Mouse (Mus musculus) R1 (cell line): ENCODE results near the gene Bckdha.

Experiments used
- DNase-seq: peaks from one replicate; pipeline ENCODE4 v3.0.0-alpha.2; 2018; ENCODE audit warnings: low read depth, low spot score

Gene Bckdha

GRCm38 (mm10) chr7:25658657-25659472 lies at the start of gene Bckdha, which contains the start of gene Exosc5:
Gene Bckdha (minus strand): TSS chr7:25658981.
Gene Exosc5 (plus strand): TSS chr7:25659164.
- peak; percentile 100 for DNase-seq

- DNase-seq, result no peak
Observed at GRCm38 (mm10) chr7:25707581-25708292, 49.0 kb upstream of the Bckdha start.

DNA sequence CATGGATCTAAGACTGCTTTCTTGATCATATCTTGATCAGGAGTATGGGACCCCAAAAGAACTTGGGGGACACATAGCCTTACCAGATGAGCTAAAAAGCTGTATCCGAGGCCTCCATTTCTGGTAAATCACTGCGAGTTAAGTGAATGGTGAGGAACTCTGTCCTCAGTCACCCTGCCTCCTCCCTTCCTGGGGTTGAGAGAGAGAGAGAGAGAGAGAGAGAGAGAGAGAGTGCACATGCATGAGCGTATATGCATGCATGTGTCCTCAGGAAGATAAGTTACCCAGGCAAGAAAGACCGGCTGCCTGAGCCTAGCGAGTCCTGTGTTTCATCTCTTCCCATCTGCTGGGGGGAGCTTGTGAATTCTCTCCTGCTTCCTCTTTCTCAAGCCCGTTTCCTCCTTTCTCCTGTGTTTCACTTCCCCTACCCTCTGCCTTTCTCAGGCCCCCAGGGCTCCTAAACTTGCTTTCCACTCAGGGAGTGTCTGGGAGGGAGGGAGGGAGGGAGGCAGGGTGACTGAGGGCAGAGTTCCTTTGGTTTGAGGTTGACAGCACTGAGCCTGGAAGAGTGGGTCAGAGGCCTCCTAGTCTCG lies 47.9 kb upstream of the Bckdha start:
- no peak for DNase-seq

DNA sequence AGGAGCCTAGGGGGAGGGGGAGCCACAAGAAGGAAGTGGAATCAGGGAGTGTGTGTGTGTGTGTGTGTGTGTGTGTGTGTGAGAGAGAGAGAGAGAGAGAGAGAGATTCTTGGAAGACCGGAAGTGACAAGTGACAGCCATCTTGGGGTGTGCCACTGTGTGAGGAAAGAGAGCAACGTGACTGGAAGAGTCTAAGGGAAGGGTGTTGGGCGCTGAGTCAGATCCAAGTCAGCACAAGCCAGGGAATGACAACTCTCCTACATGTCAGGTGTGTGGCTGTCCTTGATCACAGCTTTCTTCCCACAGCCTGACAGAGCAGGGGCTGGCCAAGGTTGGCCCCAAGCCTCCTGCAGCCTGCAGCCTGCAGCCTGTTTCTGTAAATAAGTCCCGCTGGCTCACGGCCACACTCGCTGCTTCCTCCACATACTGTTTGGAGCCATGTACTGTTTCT lies 47.0 kb upstream of the Bckdha start:
- no peak for DNase-seq

DNA sequence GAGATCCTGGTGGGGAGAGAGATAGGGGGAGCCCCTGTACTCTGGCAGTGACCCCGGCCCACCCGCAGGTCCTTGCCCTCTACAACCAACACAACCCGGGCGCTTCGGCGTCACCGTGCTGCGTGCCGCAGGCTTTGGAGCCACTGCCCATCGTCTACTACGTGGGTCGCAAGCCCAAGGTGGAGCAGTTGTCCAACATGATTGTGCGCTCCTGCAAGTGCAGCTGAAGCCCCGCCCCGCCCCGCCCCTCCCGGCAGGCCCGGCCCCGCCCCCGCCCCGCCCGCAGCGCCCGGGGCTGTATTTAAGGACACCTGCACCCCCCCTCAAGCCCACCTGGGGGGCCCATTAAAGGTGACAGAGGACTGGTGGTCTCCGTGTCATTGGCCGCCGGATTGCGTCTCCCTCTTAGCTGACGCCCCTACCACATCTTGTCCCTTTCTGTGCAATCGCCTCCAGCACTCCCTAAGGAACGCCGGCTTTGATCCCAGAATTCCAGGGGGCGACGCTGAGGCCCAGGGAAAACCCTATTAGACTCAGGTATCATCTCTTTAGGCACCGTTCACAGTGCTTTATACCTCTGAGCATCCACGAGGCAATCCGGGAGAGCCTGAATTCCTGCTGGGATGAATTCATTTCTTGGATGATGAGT lies 46.1 kb upstream of the Bckdha start:
- DNase-seq, result peak; percentile 65

GRCm38 (mm10) chr7:25703793-25704494 lies 45.2 kb upstream of the Bckdha start:
- DNase-seq, result no peak

DNA sequence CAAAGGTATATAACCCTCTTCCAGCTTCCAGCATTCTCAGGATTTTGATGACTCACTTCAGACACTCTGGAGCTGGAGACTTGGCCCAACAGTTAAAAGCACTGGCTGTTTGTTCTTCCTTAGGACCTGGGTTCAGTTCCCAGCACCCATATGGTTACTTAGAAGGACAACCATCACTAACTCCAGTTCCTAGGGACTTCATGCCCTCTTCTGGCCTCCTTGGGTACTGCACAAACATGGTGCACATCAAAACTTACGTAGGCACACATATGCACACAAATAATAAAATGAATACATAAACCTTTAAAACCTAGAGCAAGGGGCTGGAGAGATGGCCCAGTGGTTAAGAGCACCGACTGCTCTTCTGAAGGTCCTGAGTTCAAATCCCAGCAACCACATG lies 43.6 kb upstream of the Bckdha start:
- peak; percentile 71 for DNase-seq

DNA sequence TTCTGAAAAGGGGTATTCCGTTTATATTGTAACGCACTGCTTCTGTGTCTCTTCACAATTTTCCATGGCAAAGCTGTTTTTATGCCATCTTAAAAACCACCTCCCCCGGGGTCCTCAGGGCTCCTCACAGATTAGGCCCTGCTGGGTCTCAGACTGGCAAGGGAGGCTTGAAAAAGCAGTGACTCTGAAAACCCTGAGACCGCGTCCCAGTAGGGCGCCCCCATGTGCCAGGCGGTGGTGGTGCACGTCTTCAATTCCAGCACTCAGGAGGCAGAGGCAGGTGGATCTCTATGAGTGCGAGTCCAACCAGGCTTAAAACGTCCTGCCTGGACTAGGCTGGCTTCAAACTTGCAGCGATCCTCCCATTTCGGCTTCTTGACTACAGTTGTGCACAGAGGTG lies 42.0 kb upstream of the Bckdha start:
- DNase-seq, result peak; percentile 74

GRCm38 (mm10) chr7:25699851-25700250 lies 41.1 kb upstream of the Bckdha start:
- peak; percentile 98 for DNase-seq

- DNase-seq, result no peak
Observed at GRCm38 (mm10) chr7:25694104-25694503, 35.3 kb upstream of the Bckdha start.

DNA sequence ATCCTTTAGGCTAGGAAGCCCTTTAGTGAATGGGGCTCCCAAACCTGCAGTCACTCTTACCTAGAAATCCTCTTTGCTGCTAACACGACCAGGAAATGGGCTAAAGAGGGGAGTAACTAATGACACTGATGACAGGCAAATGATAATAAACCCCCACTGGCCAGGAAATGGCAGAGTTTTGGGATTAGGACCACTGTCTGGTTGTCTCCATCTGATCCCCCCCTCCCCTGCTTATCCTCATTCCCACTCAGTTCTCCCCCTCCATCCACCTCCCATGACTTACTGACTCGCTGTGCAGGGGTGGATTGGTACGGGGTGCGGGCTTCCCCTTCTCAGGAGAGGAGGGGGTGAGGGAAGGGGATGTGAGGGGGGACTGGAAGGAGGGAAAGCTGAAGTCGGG lies 31.3 kb upstream of the Bckdha start:
- no peak for DNase-seq

- DNase-seq, result no peak
Observed at GRCm38 (mm10) chr7:25689603-25690021, 30.8 kb upstream of the Bckdha start.

DNA sequence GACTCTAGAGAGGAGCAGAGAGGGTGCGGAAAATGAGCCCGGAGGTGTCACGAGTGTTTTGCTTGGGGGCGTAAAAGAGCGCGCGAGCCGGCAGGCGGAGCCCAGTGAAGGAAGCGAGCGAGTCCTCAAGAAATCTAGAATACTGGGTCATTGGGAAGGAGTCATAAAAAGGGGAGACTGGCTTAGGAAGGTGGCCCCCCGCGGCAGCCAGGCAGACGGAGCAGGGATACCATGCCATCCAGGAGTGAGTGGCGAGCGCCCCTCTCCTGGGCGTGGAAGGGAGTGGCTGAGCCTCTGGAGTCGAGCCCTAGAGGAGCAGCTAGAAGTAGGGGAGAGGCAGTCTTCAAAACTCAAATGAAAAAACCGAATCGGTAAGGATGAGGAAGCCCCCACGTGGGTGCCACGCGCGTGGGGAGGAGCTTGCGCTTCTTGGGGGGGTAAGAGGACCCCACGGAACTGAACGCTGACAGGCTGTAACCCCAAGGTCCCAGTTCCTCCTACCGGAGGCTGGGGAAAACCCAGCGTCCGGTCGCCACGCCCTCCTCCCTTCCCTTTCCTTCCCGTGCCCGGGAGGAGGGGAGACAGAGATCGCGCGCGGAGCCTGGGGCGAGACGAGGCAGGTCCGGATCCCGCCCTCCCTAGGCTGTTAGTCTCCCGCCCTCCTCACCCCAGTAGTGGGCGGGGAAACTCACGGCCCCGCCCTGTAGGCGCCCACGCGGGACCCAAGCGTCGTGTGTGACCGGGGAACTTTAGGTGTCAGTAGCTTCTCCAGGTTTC lies 30.2 kb upstream of the Bckdha start:
- peak; percentile 88 for DNase-seq

- DNase-seq, result no peak
Observed at GRCm38 (mm10) chr7:25687811-25688401, 29.1 kb upstream of the Bckdha start.

DNA sequence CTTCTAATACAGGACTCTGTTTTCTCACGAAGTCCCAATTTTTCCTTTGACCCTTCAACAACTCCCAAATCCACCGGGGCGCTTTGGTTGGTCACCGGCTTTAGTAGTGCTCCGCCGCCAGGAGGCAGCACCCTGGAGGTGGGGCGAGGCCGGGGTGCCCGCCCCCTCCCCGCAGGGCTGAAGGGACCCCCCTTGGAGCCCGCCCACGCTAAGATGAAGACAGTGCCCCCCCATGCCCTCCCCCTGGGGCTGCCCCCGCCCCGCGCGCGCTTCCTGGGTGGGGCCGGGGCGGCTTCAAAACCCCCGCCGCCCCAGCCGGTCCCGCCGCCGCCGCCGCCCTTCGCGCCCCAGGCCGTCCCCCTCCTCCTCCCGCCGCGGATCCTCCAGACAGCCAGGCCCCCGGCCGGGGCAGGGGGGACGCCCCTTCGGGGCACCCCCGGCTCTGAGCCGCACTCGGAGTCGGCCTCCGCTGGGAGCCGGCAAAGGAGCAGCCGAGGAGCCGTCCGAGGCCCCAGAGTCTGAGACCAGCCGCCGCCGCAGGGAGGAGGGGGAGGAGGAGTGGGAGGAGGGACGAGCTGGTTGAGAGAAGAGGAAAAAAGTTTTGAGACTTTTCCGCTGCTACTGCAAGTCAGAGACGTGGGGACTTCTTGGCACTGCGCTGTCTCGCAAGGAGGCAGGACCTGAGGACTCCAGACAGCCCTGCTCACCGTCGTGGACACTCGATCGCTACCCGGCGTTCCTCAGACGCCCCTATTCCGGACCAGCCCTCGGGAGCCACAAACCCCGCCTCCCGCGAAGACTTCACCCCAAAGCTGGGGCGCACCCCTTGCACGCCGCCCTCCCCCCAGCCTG lies 28.1 kb upstream of the Bckdha start, which contains the start of gene Tgfb1:
TSS of gene Tgfb1 (plus strand) at position 323 of the 852 bp plus-strand sequence.
- peak; percentile 85 for DNase-seq

GRCm38 (mm10) chr7:25685926-25686470 lies 27.2 kb upstream of the Bckdha start:
- no peak for DNase-seq

GRCm38 (mm10) chr7:25684659-25685058 lies 25.9 kb upstream of the Bckdha start:
- no peak for DNase-seq

DNA sequence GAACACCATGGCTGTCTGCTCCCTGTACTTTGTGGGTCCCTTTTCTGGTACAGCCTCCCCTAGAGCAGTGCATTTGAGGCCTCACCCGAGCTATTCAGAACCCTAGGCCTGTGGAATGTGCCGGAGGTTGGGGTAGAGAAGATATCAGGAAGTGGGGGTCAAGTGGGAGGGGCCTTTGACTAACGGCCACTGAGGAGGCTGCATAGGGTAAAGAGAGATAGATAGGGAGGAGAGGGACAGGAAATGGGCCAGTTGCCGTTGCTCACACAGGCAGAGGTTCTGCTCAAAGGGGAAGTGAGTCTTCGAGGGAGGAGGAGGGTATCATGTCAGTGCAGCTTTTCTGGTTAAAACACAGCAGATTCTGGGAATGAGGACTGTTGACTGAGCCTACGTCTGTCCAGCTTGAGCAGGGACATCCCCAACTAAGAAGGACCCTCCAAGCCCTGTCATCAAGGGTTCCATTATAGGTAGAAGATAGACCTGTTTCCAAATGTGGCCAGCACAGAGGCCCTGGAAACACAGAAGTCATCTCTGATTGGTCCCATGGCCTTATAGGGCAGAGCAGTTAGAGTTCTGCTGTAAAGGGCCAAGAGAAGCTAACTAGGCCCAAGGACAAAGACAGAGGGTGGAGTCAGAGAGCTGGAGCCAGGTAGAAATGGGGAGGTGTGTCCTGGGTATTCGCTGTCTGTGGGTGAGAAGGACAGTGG lies 24.8 kb upstream of the Bckdha start:
- peak; percentile 55 for DNase-seq
